Mouse (Mus musculus) adrenal gland, adult 18-20 months (tissue): Measurements from ENCODE around the gene Adamtsl4. TPM values are rescaled to one million over a fixed set of nuclear protein-coding genes. Genes with fewer than 3 reads are reported as not detected.

Experiments used
- DNase-seq, 2 experiments: peaks; one replicate each; pipeline ENCODE4 v3.0.0; 2021 to 2022; ENCODE audit warnings: low spot score in 2 of 2
- long read RNA-seq, 2 experiments: library from polyadenylated mRNA; stranded (forward); transcript quantifications; one replicate each; pipeline ENCODE4 v2.0.0; 2021
- total RNA-seq, 2 experiments: library from RNA; stranded (reverse); gene quantifications; 1 replicate in 1 of 2; 2 replicates in 1 of 2; pipeline ENCODE4 v1.2.3; 2021

Adamtsl4 gene
- 10 to 100 TPM in 1 of 2 experiments, 1 to 10 TPM in 1; 8.6 to 10.1 TPM for total RNA-seq
- long read RNA-seq, experiment 1, full-length matches to known transcripts, result 2 of 6 reads
- long read RNA-seq, experiment 1, partial matches to known transcripts, result 3 of 6 reads
- long read RNA-seq, experiment 1, other reads (novel, unspliced or antisense), result 1 of 6 reads
- long read RNA-seq, experiment 2, partial matches to known transcripts, result 1 of 2 reads
- long read RNA-seq, experiment 2, other reads (novel, unspliced or antisense), result 1 of 2 reads

DNA sequence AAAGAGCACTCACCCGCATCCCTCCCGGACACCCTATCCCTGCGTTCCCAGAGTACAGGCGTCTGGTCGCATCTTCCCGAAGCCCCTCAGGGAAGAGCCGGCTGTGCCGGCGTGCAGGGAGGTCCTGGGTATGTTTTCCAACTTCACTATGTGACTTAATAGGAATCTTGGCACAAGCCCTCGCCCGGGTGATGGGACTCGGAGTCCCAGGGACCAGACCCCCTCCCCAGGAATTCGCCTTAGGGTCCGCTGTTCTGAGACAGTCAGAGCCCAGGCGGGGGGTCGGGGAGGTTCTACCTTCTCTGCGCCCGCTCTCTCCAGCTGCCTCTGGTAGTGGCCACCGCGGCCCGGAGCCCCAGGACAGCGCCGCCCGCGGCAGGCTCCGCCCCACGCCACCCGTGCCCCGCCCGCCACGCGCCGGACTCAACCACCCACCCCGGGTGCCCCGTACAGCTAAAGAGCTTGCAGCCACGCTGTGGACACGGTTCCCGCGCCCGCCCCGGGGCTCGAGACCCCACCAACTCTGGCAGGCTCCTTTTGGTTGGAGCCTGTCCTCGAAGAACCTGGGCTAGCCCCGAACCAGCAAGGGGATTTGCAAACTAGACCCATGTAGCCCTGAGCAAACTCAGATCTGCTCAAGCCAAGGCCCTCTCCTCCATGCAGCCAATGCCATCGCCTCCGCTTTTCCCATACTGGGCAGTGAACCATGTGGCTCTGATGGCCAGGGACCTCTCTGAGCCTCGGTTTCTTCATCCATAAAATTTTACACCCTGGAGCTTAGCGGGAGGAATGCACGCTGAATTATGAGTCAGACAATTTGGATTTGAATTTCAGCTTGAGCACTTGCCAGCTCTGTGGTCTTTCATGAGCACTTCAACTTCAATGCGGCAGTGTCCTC is at the start of gene Adamtsl4:
Gene Adamtsl4 (minus strand): TSS at position 394 of the 898 bp plus-strand sequence.
- DNase-seq, result peak; percentile 80 to 81

DNA sequence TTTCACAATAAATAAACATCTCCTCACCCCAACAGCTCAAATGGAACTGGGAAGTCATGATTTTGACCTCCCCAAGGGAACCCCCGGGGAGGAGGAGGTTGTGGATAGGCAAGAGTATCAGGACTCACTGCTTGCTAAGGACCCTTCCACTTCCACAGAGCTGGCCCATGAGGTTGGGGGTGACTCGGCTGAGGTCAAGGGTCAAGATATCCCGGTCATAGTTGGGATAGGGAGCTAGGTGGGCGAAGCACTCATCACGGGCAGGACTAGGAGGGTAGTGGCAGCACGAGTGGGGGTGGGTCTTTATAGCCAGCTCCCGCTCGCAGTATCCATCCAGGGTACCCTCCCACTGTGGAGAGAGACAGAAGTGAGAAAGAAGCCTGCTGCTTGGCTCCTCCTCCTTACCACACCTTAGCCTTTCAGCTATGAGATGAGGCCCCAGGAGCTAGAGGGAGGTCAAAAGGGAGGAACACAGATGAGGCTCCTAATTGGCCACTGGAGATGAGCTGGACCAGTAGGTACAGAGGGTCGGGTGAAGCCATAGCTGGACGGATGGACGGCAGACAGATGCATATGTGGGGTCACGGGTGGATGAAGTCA is 47.5 kb upstream of the Adamtsl4 start:
- no peak for DNase-seq

DNA sequence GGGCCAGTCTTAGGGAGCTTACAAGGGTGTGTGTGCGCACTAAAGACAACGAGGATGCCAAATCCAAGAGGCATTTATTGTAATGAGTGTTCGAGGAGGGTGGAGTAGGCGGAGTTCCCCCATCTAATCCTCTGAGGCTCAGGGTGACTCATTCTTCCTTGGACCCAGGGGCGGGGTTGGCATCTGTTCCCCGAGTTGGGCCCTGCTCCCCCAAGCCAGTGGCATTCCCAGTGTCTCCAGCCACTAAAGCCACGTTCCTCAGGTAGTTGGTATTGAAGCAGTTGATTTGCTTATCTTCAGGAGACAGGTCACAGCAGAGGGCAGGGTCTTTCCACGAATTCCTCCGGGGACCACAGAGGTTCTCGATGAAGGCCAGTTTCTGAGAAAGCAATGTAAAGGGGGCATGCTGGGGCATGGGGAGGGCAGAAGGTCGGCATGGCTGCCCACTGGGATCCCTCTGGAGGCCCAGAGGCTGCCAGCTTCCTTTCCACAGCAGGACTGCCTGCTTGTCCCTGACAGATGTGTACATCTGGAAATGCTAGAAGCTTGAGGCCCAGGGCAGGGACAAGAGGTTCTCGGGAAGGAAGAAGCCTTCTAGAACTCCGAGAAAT is 46.5 kb upstream of the Adamtsl4 start:
- DNase-seq, result peak in 1 of 2 experiments; percentile 42

DNA sequence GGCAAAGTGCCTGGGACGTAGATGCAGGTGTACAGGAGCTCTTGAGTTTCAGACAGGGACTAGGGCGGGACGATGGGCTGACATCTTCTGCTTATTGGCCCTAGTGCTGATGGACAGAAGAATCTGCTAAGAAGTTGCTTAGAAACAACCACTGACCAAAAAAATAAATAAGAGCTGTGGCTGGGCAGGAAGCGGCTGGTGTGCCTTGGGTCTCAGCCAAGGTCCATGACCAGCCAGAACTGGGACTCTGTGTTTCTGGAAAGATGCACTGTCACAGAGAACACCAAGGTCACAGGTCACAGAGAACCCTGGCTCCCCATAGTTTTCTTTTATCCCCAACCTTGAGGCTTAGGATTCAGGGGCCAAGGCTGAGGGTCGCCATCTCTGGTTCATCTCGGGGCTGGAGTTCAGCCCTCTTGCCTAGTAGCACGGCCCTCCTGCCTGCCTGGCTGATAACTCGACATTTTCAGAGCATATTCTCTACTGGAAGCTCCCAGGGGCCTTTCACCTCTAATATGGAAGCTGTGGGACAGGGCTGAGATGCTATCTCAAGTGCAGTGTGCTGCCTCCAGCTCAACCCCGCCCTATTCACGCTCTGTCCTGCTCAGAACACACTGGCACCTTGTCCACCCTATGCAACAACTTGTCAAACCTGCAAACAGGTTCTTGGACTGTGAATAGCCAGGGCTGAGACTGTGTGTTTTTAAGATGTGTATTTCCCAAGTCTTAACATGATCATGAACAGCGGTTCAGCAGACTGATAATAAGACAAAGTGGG is 45.2 kb upstream of the Adamtsl4 start:
- DNase-seq, result peak; percentile 39 to 58

DNA sequence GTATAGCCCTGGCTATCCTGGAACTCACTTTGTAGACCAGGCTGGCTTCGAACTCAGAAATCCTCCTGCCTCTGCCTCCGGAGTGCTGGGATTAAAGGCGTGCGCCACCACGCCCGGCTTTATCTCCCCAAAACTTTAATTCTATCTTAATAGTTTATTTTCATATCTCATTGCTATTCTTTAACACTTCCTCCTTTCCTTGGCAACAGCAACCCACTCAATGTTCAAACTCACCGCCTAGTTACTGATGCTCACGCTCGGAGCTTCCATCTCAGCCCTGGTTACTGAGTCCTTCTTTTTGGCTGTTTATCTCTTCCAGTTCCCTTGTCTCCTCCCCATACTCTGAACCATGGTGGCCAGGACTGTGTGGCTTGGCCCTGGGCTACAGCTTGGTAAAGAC is 44.6 kb upstream of the Adamtsl4 start:
- no peak for DNase-seq

DNA sequence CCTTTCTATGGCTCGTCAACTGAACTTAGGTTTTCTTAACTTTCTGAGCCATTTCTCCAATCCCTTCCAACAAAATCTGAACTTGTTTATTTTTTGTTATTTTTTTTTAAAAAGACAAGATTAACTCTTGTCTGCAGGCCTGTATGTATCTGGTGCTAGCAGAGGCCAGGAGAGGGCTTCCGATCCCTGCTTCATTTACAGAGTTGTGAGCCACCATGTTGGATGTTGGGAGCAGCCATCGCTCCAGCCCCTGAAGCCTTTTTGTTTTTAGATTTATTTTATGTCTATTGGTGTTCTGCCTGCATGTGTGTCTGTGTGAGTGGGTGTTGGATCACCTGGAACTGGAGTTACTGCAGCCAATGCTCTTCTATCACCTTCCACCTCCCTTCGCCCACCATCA is 44.1 kb upstream of the Adamtsl4 start:
- DNase-seq, result no peak

DNA sequence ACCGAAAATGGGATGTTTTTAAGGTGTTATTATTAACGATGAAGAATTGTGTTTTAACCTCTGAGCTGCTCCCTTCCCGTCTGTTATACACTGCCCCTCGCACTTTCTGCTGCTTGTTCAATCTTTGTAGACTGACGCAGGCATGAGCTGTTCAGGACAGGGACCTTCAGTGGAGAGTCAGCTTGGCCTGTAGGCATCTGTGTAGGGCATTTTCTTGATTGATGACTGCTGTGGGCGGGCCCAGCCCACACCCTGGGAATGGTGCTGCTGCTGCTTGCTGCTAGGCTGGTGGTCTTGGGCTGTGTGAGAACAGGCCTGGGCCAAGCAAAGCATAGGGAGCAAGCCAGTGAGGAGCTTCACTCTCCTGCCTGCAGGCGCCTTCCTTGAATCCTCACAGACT is 42.7 kb upstream of the Adamtsl4 start:
- no peak for DNase-seq

DNA sequence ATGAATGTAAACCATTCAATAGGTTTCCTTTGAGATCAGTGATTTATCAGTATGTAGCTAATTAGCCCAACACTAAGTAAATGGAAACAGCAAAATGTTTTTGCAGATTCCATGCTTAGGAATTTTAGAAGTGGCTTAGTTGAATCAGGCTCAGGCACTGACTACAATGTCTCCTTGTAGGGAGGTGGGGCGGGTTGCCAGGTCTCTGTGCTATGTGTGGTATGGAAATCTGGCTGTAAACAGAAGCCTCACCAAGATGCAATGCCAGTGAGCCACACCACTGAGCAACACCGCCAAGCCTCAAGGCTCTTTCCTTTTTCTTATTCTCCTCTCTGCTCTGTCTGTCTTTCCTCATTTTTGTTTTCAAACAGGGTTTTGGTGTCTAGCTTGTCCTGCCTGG is 41.2 kb upstream of the Adamtsl4 start:
- no peak for DNase-seq

DNA sequence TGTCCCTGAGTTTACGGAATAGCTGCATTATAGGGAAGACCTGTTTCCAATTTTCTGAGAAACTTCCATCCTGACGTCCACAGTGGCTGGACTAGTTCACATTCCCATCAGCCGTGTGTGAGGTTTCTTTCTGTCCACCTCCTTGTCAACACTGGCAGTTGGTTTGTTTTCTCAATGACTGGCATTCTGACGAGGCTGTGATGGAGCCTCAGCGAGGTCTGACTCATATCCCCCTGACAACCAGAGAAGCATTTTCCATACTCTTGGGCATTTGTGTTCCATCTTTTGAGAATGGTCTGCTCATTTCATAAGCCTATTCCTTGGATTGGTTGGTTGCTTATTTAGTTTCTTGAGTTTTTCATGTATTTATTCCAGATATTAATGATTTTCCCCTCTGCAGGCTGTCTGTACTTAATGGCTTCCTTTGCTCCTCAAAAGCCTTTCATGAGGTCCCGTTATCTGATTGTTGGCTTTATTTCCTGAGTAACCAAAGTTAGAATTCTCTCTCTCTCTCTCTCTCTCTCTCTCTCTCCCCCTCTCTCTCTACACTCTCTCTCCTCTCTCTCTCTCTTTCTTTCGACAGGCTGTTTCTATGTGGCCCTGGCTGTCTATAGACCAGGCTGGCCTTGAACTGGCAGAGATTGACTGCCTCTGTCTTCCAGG is 39.1 kb upstream of the Adamtsl4 start:
- no peak for DNase-seq

DNA sequence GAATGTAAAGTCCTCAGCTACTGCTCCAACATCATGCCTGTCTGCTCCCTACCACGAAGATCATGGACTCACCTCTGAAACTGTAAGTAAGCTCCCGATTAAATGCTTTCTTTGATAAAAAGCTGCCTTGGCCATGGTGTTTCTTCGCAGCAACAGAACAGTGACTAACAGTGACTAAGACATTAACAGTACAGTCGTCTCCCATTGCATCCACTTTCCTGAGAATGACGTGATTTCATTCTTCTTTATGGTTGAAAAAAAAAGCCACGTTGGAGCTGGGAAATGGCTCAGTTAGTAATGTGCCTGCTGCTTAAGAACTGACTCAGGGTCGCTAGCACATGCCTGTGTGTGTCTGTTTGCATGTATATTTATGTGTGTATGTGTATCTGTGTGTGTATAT is 38.1 kb upstream of the Adamtsl4 start:
- no peak for DNase-seq

DNA sequence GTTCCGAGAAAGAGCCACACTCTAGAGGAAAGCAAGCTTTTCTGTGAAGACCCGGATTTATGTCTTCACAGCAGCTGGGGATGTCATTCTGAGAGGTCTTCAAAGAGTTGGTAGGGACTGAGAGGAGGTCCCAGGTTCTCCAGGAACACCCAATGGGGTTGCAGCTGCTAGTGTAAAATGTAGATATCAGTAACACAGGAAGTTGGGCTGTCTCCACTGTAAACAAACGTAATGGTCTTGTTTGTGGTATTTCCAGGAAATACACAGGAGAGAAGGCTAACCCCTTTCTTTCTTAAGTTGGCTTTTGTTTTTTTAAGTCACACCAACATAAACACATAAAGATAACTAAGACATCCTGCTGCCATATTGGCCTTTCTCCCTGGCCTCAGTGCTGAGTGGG is 34.7 kb upstream of the Adamtsl4 start:
- DNase-seq, result no peak

DNA sequence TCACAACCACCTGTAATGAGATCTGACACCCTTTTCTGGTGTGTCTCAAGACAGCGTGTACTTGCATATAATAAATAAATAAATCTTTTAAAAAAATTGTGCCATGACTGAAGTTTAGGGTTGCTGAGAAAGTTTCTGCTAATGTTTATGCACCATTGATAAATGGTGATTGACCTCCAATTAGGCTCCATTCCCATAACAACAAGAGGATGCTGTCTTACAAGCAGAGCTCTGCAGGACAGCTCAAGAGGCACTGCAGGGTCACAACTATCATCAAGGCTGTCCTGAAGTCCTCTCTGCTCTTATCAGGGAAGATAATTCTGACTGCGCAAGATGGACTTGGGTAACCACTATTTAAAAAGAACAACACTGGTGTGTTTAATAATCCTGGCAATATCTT is 30.4 kb upstream of the Adamtsl4 start:
- DNase-seq, result no peak

DNA sequence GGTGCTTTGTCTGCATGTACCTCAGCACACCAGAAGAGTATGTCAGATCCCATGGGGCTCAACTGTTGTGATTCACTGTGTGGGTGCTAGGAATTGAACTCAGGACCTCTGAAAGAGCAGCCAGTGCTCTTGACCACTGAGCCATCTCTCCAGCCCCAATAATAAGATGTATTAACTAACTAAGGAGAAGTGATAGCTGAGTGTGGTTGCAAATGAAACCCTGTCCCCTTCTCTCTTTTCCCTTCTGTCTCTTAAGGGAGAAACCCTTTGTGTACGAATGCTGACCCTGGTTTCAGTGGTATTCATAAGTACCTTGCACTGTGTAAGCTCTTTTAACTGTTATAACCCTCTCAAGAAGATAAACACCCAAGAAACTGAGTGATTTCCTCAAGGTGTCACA is 28.4 kb upstream of the Adamtsl4 start:
- no peak for DNase-seq

DNA sequence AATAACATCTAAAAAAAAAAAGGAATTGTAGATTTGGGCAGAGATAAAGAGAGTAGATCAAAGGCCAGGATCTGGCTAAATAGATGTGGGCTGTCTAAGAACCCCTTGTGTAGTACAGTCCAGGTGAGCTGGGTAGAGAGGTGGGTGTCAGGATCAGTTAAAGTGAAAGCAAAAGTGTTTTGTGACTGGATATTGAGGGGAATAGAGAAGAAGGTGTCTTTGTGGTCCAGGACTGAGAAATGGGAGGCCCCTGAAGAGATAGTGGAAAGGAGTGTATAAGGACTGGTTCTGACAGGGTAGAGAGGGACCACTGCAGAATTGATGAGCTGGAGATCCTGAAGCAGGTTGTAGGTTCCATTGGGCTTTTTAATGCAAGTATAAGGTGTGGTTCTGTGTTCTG is 22.2 kb upstream of the Adamtsl4 start:
- no peak for DNase-seq

DNA sequence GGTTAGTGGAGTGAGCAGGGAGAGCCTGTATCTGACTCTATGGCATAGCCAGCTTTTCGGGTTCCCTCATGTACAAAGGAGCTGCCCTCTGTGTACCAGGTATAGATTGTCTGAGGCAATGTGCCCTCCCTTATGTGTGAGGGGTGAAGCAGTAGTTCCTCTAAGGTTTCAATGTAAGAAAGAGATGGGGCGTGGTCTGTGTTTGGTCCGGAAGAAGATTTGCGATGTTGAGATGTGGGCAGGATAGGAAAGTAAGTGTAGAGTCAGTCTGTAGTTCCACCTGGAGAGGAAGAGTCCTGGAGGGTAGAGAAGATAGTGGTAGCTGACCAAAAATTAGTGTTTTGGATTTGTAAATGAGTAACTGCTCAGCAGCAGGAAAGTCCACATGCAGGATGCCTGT is 21.3 kb upstream of the Adamtsl4 start:
- no peak for DNase-seq

DNA sequence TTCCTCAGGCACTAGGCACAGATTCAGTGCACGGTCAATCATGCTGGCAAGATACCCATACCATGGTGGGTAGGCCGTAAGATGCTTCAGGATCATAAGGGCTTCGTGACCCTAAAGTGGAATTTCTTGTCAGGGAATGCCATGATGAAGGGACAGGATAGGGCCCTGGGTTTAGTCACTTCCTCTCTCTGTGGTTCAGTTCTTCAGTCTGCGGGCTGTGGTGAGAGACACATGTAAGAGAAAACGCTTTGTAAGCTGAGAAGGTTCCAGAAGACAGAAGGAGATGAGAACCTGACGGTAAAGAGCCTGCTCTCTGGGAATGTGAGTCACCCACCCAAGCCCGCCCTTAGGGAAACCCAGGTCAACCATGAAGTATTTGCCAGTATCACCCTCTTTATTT is 19.8 kb upstream of the Adamtsl4 start:
- no peak for DNase-seq

DNA sequence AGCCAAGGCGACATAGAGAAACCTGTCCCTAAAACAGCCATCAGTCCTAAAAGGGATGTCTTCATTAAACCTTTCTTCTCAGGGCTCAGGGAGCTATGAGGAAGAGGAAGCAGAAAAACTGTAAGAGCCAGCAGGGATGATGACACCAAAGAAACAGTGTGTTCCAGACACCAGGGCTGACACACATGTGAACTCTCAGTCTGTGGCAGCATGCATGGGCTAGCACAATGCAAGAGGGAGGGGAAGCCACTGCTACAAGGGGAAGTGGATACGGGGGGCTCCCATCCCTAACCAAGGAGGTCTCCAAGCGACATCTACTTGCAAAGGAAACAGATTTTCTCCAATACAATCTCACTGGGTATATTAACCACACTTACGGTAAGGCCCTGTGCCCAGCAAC is 18.6 kb upstream of the Adamtsl4 start:
- DNase-seq, result no peak

DNA sequence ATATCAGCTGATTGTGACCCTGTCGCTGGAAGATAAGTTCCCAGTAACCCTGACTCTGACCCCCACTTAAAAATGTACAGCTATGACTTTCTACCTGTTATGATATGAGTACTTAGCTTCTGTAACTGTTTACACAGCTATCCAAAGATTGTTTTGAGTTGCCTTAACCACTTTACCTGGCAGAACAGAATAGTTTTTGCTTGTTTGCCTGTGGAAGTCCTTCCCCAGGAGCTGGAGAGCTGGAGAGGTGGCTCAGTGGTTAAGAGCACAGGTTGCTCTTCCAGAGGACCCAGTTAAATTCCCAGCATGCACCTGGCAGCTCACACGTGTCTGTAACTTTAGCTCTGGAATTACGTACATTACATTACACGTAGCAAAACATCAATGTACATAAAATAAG is 16.9 kb upstream of the Adamtsl4 start:
- no peak for DNase-seq

DNA sequence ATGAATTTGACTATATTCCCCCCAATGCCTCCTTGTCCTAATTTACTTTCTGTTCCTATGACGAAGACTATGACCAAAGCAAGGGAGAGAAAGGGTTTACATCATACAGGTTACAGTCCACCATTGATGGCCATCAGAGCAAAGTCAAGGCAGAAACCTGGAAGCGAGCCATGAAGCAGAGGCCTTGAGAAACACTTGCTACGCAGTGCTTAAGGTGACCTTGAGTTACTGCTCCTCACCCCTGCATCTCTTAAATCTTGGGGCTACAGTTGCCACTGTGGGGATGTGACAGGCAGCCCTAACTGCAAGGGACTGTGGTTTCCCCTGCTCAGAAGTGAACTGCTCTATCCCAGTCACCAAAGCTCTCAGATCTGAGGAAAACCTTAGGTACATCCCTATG is 15.6 kb upstream of the Adamtsl4 start:
- no peak for DNase-seq

DNA sequence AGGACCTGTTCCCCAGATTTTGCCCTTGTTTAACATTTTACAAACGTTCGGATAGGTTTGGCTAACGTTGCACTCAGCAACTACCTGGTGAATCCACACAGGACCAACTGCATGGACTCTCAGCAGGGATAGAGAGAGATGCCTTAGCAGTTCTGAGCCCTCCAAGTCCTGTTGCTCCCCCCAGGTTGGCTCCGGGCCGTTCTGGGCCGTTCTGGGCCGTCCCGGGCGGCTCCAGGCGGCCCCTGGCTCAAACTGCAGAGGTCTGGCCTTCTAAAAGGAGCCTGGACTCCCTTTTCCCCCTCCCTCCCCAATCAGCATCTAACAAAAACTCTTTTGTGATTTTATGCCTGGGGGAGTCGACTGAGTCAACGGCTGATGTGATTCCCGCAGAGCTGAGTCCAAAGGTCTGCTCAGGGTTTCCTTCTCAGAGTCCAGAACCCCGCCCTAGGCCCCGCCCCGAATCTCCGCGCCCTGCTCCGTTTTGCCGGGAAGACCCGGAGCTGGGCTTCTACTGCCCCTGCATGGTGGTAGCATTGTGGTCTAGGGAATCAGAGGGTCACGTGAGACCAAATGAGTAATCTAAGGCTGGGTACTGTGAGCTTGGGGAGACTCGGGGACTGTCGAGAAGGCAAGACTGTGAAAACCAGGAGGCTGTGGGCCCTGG is 14.3 kb upstream of the Adamtsl4 start:
- peak; percentile 47 to 65 for DNase-seq
